Mouse (Mus musculus): ENCODE measurements around the gene Smarca2. TPM values are rescaled to one million over a fixed set of nuclear protein-coding genes. Genes with fewer than 3 reads are reported as not detected.
A peak's percentile ranks its signal among the peaks of the same experiment; 100 is the strongest.
"Not testable (repeated sequence)": the region's sequence is repeated elsewhere in the genome, so short reads cannot be mapped to it uniquely, and the experiment has no call there.

The Smarca2 gene
- polyA plus RNA-seq, 1 experiment = 58.9 TPM

DNA sequence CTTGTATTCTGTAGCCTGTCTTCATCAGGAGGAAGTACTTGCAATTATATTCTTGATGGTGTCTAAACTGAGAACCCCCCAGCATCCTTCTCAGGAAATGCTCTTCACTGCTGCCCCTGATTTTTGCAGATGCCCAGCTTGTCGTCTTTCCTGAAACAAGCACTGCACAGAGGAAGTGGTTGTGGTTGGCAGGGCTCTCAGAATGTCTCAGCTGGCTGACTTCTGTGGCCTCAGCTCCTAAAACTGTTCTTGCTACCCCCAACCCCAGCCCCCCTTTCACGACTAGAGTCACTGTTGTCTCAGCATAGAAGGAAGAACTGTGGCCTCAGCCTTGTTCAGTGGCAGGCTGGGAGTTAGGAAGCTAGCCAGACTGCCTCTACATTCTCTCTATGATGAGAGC lies 41.3 kb downstream of the Smarca2 start:
- H3K4me3 ChIP-seq (ENCODE audit: insufficient read depth, low read length) = no peak overlapping the region
- H3K27ac ChIP-seq (ENCODE audit: insufficient read depth, low read depth, low read length) = peak overlapping the region; percentile 70
- TF ChIP-seq CTCF (IDR thresholded peaks at IDR 0.05; ENCODE audit: low read depth, low read length) (no peak), POLR2A (IDR thresholded peaks at IDR 0.05; ENCODE audit: borderline replicate concordance, low read depth, low read length) (no peak)
- H3K4me1 ChIP-seq (ENCODE audit: control insufficient read depth, insufficient read depth, low read length) = peaks cover 29% of the 10 kb centered on the region

GRCm38 (mm10) chr19:26650585-26651273 lies 45.9 kb downstream of the Smarca2 start:
- no peak for TF ChIP-seq POLR2A (IDR thresholded peaks at IDR 0.05; ENCODE audit: borderline replicate concordance, low read depth, low read length)
- TF ChIP-seq CTCF (IDR thresholded peaks at IDR 0.05; ENCODE audit: low read depth, low read length) = no peak
- Histone ChIP-seq H3K4me3 (ENCODE audit: insufficient read depth, low read length) (no peak overlapping the region), H3K4me1 (ENCODE audit: control insufficient read depth, insufficient read depth, low read length) (peaks cover 13% of the 10 kb centered on the region), H3K27ac (ENCODE audit: insufficient read depth, low read depth, low read length) (no peak overlapping the region)

- Histone ChIP-seq H3K4me3 (ENCODE audit: insufficient read depth, low read length) (no peak overlapping the region), H3K27ac (ENCODE audit: insufficient read depth, low read depth, low read length) (no peak overlapping the region), H3K4me1 (ENCODE audit: control insufficient read depth, insufficient read depth, low read length) (no peaks in the 10 kb centered on the region)
- TF ChIP-seq POLR2A (IDR thresholded peaks at IDR 0.05; ENCODE audit: borderline replicate concordance, low read depth, low read length) = no peak
These were observed 53.5 kb downstream of the Smarca2 start for GRCm38 (mm10) chr19:26658324-26658723.

GRCm38 (mm10) chr19:26659976-26660375 lies 55.1 kb downstream of the Smarca2 start:
- H3K4me1 ChIP-seq (ENCODE audit: control insufficient read depth, insufficient read depth, low read length) = no peaks in the 10 kb centered on the region
- no peak overlapping the region for H3K27ac ChIP-seq (ENCODE audit: insufficient read depth, low read depth, low read length)
- no peak overlapping the region for H3K4me3 ChIP-seq (ENCODE audit: insufficient read depth, low read length)
- TF ChIP-seq POLR2A (IDR thresholded peaks at IDR 0.05; ENCODE audit: borderline replicate concordance, low read depth, low read length) = no peak
- no peak for TF ChIP-seq CTCF (IDR thresholded peaks at IDR 0.05; ENCODE audit: low read depth, low read length)

GRCm38 (mm10) chr19:26661198-26661597 lies 56.3 kb downstream of the Smarca2 start:
- TF ChIP-seq POLR2A (IDR thresholded peaks at IDR 0.05; ENCODE audit: borderline replicate concordance, low read depth, low read length) (no peak), CTCF (IDR thresholded peaks at IDR 0.05; ENCODE audit: low read depth, low read length) (no peak)
- H3K4me3 ChIP-seq (ENCODE audit: insufficient read depth, low read length) = no peak overlapping the region
- H3K27ac ChIP-seq (ENCODE audit: insufficient read depth, low read depth, low read length) = no peak overlapping the region
- H3K4me1 ChIP-seq (ENCODE audit: control insufficient read depth, insufficient read depth, low read length) = peaks cover 5% of the 10 kb centered on the region

GRCm38 (mm10) chr19:26666303-26666702 lies 61.5 kb downstream of the Smarca2 start:
- Histone ChIP-seq H3K4me1 (ENCODE audit: control insufficient read depth, insufficient read depth, low read length) (peaks cover 7% of the 10 kb centered on the region), H3K27ac (ENCODE audit: insufficient read depth, low read depth, low read length) (peak overlapping the region; percentile 66), H3K4me3 (ENCODE audit: insufficient read depth, low read length) (no peak overlapping the region)
- TF ChIP-seq CTCF (IDR thresholded peaks at IDR 0.05; ENCODE audit: low read depth, low read length) (no peak), POLR2A (IDR thresholded peaks at IDR 0.05; ENCODE audit: borderline replicate concordance, low read depth, low read length) (no peak)

DNA sequence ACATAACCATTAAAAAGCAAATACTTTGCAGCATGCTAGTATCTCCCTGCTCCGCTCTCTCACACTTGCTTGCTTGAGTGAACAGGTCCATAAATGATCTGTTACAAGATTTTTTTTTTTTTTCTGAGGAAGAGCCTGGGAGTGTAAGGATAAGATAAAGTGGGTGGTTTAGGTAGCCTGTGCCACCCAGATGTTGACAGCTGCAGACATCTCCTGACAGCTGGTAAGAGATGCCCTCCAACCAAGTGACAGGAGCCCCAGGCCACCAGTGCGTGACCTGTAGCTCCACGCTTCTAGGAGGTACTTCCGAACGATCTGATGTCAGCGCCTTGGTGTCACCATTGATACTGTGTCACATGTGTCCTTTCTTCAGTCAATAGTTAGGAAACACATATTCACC lies 65.2 kb downstream of the Smarca2 start:
- Histone ChIP-seq H3K4me1 (ENCODE audit: control insufficient read depth, insufficient read depth, low read length) (peaks cover 7% of the 10 kb centered on the region), H3K4me3 (ENCODE audit: insufficient read depth, low read length) (no peak overlapping the region), H3K27ac (ENCODE audit: insufficient read depth, low read depth, low read length) (no peak overlapping the region)
- no peak for TF ChIP-seq CTCF (IDR thresholded peaks at IDR 0.05; ENCODE audit: low read depth, low read length)
- no peak for TF ChIP-seq POLR2A (IDR thresholded peaks at IDR 0.05; ENCODE audit: borderline replicate concordance, low read depth, low read length)

DNA sequence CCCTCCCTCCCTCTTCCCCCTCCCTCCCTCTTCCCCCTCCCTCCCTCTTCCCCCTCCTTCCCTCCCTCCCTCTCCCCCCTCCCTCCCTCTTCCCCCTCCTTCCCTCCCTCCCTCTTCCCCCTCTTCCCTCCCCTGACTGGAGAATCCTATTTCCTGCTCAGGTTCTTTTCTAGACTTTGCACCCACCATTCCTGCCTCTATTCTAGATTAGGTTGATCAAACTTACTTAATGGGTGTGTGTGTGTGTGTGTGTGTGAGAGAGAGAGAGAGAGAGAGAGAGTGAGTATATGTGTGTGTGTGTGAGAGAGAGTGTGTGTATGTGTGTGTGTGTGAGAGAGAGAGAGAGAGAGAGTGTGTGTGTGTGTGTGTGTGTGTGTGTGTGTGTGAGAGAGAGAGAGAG lies 66.6 kb downstream of the Smarca2 start:
- H3K4me3 ChIP-seq (ENCODE audit: insufficient read depth, low read length); H3K27ac ChIP-seq (ENCODE audit: insufficient read depth, low read depth, low read length); H3K4me1 ChIP-seq (ENCODE audit: control insufficient read depth, insufficient read depth, low read length): not testable (repeated sequence)

GRCm38 (mm10) chr19:26675917-26676316 lies 71.1 kb downstream of the Smarca2 start:
- H3K4me1 ChIP-seq (ENCODE audit: control insufficient read depth, insufficient read depth, low read length) = no peaks in the 10 kb centered on the region
- TF ChIP-seq POLR2A (IDR thresholded peaks at IDR 0.05; ENCODE audit: borderline replicate concordance, low read depth, low read length) (no peak), CTCF (IDR thresholded peaks at IDR 0.05; ENCODE audit: low read depth, low read length) (no peak)
- no peak overlapping the region for H3K4me3 ChIP-seq (ENCODE audit: insufficient read depth, low read length)
- no peak overlapping the region for H3K27ac ChIP-seq (ENCODE audit: insufficient read depth, low read depth, low read length)

DNA sequence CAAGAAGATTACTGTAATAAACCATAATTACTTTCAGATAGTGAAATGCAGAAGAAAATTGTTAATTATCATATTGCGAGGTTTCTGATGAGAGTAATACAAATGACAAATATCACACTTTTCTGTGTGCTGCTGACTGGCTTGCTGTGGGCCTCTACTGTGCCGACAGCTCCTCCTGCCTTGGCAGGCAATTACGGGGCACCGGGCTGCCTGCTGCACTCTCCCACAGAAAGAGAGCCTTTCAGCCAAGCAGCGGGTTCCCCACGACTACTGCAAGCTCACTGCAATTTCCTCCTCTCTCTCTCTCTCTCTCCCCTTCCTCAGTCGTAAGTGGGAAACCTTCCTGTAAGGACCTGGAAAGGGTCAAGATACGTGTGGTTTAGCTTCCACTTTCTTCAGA lies 73.7 kb downstream of the Smarca2 start:
- TF ChIP-seq POLR2A (IDR thresholded peaks at IDR 0.05; ENCODE audit: borderline replicate concordance, low read depth, low read length) (no peak), CTCF (IDR thresholded peaks at IDR 0.05; ENCODE audit: low read depth, low read length) (no peak)
- no peaks in the 10 kb centered on the region for H3K4me1 ChIP-seq (ENCODE audit: control insufficient read depth, insufficient read depth, low read length)
- no peak overlapping the region for H3K27ac ChIP-seq (ENCODE audit: insufficient read depth, low read depth, low read length)
- no peak overlapping the region for H3K4me3 ChIP-seq (ENCODE audit: insufficient read depth, low read length)

GRCm38 (mm10) chr19:26679674-26680073 lies 74.8 kb downstream of the Smarca2 start:
- Histone ChIP-seq H3K4me1 (ENCODE audit: control insufficient read depth, insufficient read depth, low read length) (no peaks in the 10 kb centered on the region), H3K4me3 (ENCODE audit: insufficient read depth, low read length) (no peak overlapping the region), H3K27ac (ENCODE audit: insufficient read depth, low read depth, low read length) (no peak overlapping the region)
- no peak for TF ChIP-seq CTCF (IDR thresholded peaks at IDR 0.05; ENCODE audit: low read depth, low read length)
- TF ChIP-seq POLR2A (IDR thresholded peaks at IDR 0.05; ENCODE audit: borderline replicate concordance, low read depth, low read length) = no peak

Data from bone marrow macrophage, adult 2 months (primary cell).